Mouse (Mus musculus): ENCODE data around the gene Stox2.
"Not testable (repeated sequence)": the region's sequence is repeated elsewhere in the genome, so short reads cannot be mapped to it uniquely, and the experiment has no call there.

Gene Stox2

DNA sequence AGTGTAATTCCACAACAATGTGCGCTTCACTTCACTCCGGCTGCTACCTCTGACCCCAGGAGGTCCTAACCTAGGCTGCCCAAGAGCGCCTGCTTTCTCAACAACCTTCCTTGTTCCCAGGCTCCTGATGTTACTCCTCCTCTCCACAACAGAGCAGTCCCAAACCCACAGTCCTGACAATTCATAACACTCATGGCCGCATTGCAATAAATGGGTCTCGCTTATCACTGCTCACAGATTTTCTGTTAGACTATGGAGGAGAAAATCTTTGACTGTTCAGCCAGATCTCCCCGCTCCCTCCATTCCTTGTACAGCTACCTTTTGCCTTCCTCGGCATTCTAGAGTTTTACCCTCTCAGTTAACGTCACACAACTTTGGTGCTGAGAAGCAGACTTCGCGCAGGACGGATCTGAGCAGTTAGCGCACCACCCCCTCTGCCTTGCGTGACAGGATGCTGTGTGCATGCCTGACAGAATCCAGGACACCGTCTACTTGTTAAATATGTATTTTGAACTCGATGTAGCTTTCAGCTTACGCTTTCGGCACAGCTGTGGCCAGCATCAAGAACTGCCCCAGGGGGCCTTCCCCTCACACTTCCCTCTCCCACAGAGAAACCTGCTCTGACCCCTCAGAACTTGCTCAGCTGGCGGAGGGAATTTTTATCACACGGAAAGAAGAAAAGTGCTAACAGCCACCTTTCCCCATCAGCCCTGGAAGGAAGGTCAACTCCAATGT is at the start of gene Stox2:
Gene Stox2, minus strand, starts transcription at position 51 of the 735 bp plus-strand sequence.
- no peak for DNase-seq (ENCODE audit: low read depth, low spot score)

DNA sequence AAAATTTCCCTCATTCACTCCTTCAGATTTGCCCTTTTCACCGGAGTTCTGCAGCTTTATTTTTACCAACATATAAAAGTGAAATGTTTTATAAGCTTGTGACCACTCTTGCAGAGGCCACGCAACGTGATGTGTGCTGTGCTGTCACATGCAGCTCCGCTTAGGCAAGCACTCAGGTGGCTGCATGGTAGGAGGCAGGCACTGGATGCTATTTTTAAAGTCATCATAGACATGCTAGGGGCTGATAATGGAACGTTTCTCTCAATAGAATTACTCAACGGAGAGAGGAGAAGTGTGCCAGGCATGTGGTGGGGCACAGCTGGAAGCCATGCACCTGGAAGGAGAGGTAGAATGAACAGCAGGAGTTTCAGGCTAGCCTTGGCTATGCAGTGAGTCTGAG is 49.3 kb upstream of the Stox2 start:
- DNase-seq (ENCODE audit: low read depth, low spot score) = no peak

DNA sequence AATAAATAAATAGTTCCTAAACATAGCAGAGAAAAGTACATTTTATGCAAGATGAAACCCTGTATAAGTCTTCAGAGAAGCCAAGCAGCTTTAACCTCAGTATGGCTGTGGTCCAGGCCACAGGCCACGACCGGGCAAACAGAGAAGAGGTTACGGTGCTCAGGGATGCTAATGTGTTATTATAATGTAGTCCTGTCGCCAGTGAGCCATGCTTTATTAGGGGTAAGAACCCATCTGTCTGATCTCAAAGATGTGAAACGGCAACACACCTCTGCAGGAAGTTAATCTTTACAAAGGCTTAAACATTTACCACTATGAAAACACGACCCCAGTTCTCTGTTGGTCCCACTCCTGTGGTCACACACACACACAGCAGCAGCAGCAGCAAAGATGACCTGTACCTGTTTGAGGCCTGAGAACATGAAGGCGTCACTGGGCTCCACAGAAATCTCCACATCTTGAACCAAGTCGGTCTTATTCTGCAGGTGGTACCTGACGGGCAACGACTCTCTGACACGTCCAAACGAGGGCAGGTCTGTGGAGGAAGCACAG is 48.5 kb upstream of the Stox2 start:
- no peak for DNase-seq (ENCODE audit: low read depth, low spot score)

DNA sequence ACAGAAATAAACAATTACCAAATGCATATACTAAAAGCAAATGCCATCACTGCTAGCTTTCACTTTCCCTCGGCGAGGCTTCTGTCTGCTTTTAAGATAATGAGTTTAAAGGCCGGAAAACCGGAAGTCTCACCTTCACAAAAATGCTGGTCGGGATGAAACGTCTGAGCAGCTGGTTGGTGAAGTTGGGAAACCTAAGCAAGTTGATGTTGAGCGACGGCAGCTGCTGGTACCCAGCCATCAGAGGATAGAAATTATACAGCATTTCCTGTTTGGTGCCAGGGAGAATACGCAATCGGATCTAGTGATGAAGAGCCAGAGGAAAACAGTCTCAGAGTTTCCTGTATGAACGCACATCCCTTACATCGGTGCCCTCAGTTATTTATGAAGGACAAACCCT is 46.9 kb upstream of the Stox2 start:
- DNase-seq (ENCODE audit: low read depth, low spot score) = no peak

DNA sequence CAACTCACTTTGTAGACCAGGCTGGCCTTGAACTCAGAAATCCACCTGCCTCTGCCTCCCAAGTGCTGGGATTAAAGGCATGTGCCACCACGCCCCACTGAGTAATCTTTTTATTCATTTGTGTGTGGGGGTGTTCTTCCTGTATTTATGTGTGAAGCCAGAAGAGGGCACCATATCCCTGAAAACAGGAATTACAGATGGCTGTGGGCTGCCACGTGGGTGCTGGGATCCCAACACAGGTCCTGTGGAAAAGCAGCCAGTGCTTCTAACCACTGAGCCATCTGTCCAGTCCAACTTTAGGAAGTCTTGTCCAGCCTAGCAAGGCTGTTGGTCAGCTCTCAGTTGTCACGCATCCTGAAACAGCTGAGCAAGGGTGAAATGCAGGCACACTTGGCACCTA is 41.1 kb upstream of the Stox2 start:
- no peak for DNase-seq (ENCODE audit: low read depth, low spot score)

DNA sequence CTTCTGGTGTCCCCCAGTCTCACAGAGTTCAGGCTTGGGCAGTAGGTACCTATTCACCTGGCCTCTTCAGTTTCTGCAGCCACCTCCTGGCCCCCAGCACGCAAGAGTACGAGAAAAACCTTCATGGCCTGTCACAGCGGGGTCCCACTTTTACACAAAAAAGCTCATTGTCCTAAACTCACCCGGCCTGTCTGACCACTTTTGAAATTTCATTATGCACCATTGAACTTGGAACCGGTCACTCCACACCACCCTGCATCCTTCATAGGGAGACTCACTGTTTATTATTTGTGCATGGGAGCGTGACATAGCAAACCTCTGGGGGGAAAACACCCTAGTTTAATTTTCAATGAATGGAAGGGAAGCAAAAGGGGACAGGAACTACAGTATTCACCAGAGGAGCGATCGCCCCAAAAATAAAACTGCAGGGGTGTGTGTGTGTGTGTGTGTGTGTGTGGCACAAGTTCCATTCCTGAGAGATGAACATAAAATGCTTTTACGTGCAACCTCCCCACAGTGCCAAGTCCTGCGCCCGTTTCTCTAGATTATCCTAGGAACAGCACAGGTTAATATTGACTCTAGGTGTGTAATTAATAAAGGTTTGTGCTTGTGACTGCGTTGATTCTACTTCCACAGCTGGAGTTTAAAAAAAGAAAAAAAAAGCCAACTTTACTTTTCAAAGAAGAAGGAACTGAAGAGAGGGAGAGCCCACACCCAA is 36.4 kb upstream of the Stox2 start:
- DNase-seq (ENCODE audit: low read depth, low spot score) = no peak

DNA sequence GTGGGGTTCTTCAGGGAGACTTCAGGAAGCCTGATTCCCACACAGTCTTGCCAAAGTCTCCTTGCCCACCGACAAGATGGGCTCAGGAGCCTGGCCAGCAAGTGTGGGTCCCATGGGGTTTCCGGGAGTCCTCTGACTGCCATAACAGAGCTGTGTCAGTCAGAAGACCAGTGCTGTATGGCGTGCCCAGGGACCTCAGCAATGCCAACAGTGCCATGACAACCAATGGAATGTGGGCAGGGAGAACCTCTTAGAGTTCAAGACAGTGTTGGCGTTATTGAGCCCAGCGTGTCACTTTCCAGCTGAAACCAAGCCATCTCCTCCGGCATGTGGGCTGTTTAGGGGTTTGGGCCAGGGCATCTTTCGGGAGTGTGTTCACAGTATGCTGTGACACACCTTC is 33.9 kb upstream of the Stox2 start:
- no peak for DNase-seq (ENCODE audit: low read depth, low spot score)

DNA sequence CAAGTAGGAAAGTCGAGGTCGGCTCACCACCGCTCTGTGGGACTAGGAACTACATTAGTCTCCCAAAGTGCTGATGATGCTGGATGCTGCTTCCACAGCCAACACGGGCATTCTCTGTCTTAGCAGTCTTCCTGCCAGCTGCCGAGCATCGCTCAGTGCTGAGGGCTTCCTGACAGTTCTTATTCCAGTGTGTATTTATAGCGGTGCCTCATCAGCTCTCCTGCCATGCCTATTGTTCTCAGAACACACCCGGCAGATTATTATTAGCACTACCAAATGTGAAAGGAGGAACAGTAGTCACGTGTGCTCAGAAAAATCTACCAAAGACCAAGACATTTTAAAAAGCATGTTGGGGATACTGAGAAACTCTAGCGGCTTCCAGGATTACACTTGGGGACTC is 15.5 kb upstream of the Stox2 start:
- DNase-seq (ENCODE audit: low read depth, low spot score) = peak; percentile 7

DNA sequence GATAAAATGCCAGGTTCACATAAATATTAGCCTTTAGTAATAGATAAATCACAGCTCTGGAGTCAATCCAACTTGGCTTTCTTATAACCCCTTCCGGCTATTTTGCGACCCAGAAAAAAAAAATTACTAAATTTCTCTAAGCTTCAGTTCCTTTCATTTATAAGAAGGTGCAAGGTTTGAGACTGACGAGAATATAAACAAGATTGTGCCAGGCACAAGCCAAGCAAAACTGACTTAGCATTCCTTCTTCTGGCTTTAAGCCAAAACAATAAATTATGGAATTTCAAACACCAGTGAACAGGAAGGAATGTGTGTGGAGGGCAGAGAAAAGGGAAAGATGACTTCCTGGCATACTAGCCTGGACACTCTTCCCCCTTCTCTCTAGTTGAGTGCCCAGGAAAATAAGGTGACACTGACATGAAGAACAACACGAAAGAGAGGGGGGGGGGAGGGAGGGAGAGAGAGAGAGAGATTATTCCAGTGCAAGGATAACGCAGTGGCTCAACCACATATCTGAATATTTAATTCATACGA is 13.1 kb upstream of the Stox2 start:
- DNase-seq (ENCODE audit: low read depth, low spot score) = no peak

DNA sequence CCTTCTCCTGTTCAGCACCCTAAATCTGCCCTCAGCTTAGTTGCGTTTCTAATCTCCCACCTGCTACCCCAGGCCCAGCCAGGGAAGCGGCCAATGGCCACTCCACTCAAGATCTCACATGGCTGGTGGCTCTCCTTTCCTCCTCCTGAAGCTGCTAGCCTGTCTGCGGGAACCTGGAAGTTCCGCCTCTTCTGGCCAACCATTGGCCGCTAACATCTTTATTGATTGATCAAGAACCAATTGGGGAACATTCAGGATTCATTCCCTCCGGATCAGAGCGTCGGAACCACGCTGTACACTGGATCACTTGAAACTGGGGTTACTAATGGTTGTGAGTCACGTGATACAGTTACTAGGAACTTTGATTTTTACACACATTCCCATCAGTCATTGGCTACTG is 12.4 kb upstream of the Stox2 start:
- DNase-seq (ENCODE audit: low read depth, low spot score) = no peak

DNA sequence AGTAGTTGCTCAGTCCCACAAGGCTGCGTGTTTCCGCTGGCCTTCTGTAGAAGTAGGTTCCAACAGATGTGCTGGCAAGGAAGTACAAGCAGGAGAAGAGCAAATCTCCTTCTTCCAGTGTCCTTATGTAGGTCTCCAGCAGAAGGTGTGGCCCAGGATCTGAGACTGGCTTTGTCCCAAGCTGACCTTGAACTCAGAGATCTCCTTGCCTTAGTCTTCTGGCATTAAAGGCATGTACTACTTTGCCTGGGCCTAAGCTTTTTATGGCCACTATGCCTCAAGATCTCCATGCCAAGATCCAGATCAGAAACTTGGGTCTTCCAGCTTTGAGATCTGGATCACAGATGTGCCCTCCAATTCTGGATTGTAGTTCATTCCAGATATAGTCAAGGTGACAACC is 3.0 kb upstream of the Stox2 start:
- not testable (repeated sequence) for DNase-seq (ENCODE audit: low read depth, low spot score)

DNA sequence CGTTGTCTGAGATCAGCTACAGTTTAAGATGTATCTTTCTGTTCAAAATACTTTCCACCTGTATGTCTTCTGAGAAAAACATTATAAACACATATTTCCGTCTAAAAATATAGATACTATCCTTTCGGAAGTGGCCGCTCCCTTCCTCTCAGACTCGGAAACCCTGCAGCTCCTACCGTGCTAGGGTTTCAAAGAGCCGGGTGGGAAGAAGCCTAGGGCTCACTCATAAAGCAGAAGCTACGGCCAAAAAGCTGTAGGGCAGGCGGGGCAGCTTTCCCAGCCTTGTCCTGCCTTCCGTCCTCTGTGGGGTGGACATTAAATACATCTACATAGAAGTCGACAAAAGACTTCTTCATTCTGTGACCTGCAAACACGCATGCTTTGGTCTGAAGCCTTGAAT is 6.9 kb downstream of the Stox2 start:
- no peak for DNase-seq (ENCODE audit: low read depth, low spot score)

DNA sequence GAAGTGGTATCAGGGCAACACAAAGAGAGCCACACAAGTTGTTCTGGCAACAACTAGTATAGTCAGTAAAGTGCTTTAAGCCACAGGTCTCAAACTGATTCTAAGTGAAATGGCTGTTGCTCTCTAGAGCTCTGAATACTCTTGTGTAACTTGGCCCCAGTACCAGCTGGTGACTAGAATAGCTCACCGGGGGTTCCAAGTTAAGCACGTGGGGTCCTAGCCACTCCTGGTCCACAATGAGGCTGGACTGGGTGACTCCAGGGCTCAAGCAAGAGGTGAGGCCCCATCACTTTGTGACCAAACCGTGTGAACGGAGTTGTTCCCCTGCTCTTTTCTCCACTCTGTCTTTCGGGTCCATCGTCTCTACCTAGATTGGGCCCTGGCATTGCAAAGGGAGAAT is 8.2 kb downstream of the Stox2 start:
- no peak for DNase-seq (ENCODE audit: low read depth, low spot score)

DNA sequence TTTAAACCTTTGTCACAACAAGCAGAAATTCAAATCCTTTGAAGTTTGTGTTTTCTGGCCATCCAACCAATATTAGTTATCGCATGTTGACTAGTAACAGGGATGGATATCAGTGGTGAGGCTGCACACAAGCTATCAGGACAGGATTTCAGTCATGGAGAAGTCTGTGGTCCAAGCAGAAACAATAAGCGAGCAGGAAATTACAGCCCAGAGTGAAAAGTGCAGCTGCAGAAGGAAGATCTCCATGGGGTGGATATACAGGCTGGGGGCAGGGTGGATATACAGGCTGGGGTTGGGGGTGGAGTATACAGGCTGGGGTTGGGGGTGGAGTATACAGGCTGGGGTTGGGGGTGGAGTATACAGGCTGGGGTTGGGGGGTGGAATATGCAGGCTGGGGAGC is 10.3 kb downstream of the Stox2 start:
- DNase-seq (ENCODE audit: low read depth, low spot score) = no peak

DNA sequence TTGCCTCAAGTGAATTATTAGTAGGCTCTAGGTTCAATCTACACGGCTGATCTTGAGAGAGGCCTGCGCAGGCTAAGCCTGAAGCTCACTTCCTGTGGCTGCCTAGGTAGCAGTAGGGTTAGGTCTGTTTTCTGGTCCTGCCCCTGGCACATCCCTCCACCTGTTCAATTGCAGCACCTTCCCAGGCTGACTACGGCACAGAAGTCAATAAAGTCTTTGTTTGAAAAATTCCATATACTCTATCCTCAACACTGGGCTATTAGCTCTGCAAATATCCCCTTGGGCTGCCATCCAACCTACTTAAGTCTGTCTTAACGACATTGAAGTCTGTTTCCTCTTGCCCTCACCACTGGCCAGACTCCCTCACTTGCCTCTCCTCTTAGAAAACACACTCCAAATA is 10.8 kb downstream of the Stox2 start:
- no peak for DNase-seq (ENCODE audit: low read depth, low spot score)

DNA sequence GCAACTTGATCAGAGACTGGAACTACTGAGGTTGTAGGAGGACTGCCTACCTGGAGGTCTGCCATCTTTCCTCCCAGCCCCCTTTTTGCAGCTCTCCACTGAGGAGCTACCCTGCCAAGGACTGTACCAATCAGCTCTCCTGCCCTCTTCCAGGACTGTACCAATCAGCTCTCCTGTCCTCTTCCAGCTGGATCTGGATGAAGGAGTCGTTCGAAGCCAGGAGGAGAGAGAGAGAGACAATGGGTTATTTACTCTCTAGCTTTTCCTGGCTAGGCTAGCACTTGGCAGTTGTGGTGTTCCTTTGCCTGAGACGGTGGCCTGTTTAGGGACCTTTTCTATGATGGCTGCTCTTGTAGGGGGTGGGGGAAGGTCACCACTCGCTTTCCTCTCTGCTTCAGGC is 14.9 kb downstream of the Stox2 start:
- DNase-seq (ENCODE audit: low read depth, low spot score) = no peak

DNA sequence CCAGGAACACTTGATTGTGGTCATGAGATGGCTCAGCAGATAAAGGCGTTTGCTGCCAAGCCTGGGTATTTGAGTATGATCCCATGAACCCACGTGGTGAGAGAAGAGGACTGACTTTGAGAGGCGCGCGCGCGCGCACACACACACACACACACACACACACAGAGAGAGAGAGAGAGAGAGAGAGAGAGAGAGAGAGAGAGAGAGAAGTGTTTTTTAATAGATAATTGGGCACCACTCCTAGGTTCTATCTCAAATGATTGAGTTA is 32.0 kb downstream of the Stox2 start:
- DNase-seq (ENCODE audit: low read depth, low spot score) = not testable (repeated sequence)

DNA sequence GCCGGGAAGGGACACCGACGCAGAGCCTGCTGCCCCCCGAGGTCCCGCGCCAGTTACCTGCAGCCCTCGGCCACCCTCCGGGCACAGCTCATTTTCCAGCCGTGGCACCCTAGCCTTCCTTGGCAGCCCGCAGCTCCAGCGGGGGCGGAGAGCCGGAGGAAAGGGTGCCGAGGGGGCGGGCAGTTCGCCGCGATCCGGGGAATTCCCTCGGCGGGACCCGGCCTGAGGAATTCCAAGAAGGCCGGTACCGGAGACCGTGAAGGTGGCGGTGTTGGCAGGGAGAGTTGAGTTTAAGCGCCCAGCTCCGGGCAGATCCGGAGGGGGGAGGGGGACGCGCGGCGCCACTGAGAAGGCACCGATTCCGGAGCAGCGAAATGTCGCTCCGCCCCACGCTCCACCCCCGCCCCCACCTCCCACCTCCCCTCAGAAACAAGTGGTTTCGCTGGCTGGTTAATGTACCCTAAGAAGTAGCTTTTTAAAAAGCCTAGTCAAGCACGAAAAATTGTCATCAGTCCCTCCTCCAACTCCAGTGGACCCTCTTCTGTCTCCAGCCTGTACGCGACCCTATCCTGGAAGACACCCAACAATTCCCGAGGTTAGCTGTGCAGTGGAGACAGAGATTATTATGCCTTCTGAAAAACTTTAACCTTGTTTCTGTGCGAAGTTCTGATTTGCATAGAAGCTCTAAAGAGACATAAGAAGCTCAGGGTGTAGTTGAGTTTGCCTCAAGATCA is 32.5 kb downstream of the Stox2 start:
- DNase-seq (ENCODE audit: low read depth, low spot score) = no peak

DNA sequence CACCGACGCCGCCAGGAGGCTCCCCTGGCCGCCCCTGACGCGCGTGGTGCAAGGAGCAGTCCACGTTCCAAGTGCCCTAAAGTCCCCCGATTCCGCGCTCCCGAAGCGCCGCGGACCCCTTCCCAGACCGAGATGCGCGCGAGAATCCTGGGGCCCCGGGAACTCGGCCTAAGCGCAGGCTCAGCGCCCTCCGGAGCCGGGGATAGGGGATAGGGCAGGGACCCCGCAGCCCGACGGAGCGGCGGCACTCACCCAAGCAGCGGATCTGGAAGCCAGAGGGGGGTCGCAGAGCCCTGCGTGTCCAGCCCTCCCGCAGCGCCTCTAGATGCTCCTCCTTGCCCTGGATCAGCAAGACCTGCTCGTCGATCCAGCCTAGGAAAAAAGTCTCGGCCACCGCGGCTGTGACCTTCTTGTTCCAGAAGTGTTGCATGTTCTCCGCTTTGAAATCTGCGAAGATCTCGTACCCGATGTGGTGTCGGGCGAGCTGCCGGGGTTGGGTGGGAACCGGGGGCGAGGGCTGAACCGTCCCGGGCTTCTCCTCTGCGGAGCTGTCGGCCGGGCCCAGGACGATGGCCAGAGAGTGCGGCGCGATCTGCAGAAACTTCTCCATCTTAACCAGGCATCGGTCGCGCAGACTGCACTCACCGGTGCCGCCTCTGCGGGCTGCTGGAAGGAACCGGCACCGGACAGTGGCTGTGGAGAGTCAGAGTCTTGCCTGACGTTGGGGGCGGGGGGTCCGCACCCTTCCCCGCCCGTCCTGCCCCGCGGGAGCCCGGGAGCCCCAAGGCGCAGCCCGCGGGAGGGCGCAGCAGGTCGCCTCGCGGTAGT is 33.3 kb downstream of the Stox2 start:
- no peak for DNase-seq (ENCODE audit: low read depth, low spot score)

DNA sequence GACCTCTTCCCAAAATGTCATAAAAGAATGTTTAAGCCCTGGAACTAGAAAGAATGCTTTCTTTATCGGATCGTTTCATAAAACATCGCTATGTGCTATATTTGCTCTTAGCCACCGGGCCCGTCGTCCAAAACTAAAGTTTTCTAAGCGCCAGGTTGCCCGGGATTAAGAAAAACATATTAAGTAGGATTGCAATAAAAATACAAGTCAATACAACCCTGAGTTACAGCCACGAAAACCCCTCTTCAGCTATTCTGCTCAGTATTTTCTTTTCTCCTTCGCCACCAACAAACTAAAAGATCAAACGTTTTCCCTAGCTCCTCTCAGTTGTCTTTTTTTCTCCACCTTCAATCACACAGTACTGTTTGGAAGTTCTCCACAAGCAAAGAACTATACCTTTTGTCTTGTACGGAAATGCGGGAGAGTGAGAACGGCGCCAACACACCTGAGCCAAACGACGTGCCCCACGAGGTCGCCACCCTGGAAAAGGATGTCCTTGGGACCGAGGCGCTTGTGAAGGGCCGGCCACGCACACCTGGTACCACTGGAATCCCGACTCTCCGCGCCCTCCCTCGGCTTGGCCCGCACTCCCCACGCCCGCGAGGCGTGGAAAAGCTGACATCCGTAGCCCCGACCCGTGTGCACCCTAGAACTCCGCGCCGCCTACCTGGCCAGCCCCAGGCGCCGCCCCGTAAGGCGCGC is 34.0 kb downstream of the Stox2 start:
- DNase-seq (ENCODE audit: low read depth, low spot score) = no peak

DNA sequence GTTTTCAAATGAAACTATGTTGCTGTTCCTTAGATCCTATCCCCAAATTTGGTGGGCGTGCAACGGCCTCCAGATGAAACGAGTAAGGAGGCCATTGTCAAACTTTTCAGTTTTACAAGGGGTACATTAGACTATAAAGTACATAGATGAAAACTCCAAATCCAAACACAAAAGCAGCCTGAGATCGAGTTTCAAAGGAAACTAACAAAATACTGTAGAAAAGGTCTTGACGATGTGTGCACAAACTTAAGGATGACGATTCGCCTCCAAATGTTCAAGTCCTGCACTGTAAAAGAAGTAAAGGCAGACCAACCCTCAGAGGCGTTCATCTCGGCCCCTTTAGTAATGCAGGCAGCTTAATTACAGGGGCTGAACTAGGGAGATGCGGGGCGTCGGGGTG is 34.8 kb downstream of the Stox2 start:
- DNase-seq (ENCODE audit: low read depth, low spot score) = no peak

All from skeletal muscle tissue, adult 2 months (tissue).